Mouse (Mus musculus) left cerebral cortex, postnatal 10 days (tissue): Measurements from ENCODE around the gene Mt1. TPM values are rescaled to one million over a fixed set of nuclear protein-coding genes. Genes with fewer than 3 reads are reported as not detected.

Experiments
- DNase-seq, 2 experiments: peaks; one replicate each; pipeline ENCODE4 v3.0.0; 2021 to 2022; ENCODE audit warnings: low spot score in 2 of 2, mixed read lengths in 1 of 2; ENCODE audit errors: extremely low spot score in 1 of 2
- intact Hi-C: fragments of 180-260 bp; cut with DNase I; formaldehyde crosslinking; loops from one replicate; pipeline ENCODE4 v1.15.1; 2025
- total RNA-seq, 2 experiments: library from RNA; stranded (reverse); gene quantifications; 2 replicates each; pipeline ENCODE4 v1.2.3; 2021

Gene Mt1
- total RNA-seq, 2 experiments from 2014 or later = 80.3 to 200 TPM

GRCm38 (mm10) chr8:94171321-94171755 is 7.5 kb upstream of the Mt1 start:
- peak in 1 of 2 experiments; percentile 56 for DNase-seq
- intact Hi-C loops = no loop called here

GRCm38 (mm10) chr8:94172075-94172808 is 6.6 kb upstream of the Mt1 start, which contains the start of gene Mt2:
Gene Mt2, plus strand, starts transcription at chr8:94172664.
- intact Hi-C loops = no loop called here
- peak in 1 of 2 experiments; percentile 90 for DNase-seq

- intact Hi-C loops = no loop called here
- peak in 1 of 2 experiments; percentile 43 for DNase-seq
Observed at GRCm38 (mm10) chr8:94172809-94173732, 5.8 kb upstream of the Mt1 start.

- intact Hi-C loops = no loop called here
- no peak for DNase-seq
Observed at GRCm38 (mm10) chr8:94173848-94174403, 5.0 kb upstream of the Mt1 start.

GRCm38 (mm10) chr8:94174619-94175213 is 4.2 kb upstream of the Mt1 start:
- no peak for DNase-seq
- intact Hi-C loops = no loop called here

GRCm38 (mm10) chr8:94177716-94178390 is 1.0 kb upstream of the Mt1 start:
- DNase-seq = no peak
- intact Hi-C loops = no loop called here

- DNase-seq = no peak
- intact Hi-C loops = no loop called here
Observed at GRCm38 (mm10) chr8:94179713-94180560, 1.1 kb downstream of the Mt1 start.

GRCm38 (mm10) chr8:94180561-94180908 is 1.7 kb downstream of the Mt1 start:
- no peak for DNase-seq
- intact Hi-C loops = no loop called here

GRCm38 (mm10) chr8:94182055-94182929 is 3.4 kb downstream of the Mt1 start:
- no peak for DNase-seq
- intact Hi-C loops = no loop called here

- peak in 1 of 2 experiments; percentile 84 for DNase-seq
- intact Hi-C loops = no loop called here
Observed at GRCm38 (mm10) chr8:94183117-94183516, 4.2 kb downstream of the Mt1 start.

GRCm38 (mm10) chr8:94184357-94184843 is 5.5 kb downstream of the Mt1 start:
- intact Hi-C loops = no loop called here
- no peak for DNase-seq

GRCm38 (mm10) chr8:94185791-94186190 is 6.9 kb downstream of the Mt1 start:
- intact Hi-C loops = no loop called here
- DNase-seq = no peak

- peak in 1 of 2 experiments; percentile 72 for DNase-seq
- intact Hi-C loops = no loop called here
Observed at GRCm38 (mm10) chr8:94186542-94186941, 7.7 kb downstream of the Mt1 start.

GRCm38 (mm10) chr8:94187290-94188002 is 8.6 kb downstream of the Mt1 start:
- no peak for DNase-seq
- intact Hi-C loops = no loop called here

- DNase-seq = peak; percentile 73 to 78
Observed at GRCm38 (mm10) chr8:94189275-94190031, 10.6 kb downstream of the Mt1 start.

More at GRCm38 (mm10) chr8:94189275-94190031, 10.6 kb downstream of the Mt1 start:
- intact Hi-C loops = no loop called here
